Mouse (Mus musculus) c-Kit-positive CD71-positive TER-119-positive erythroid progenitor cells, embryonic 14.5 days (primary cell): Measurements from ENCODE around the gene Rmnd5a.

Source experiments
- DNase-seq: peaks from one replicate; pipeline ENCODE4 v3.0.0-alpha.2; 2013; ENCODE audit warnings: low spot score

Gene Rmnd5a

DNA sequence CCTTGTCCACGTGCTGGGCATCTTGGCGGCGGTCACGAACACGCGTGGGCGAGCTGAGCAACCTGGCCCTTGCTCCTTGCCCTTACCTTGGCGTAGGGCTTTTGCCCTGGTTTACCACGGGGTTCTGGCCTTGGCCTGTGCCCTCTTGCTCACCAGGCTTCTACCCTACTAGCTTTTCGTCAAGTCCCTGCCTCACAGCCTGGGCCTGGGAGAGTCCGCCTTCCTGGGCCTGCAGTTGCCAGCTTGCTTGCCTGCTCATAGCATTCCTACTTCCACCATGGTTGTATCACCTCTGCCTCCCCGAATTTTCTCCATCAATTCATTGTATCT lies 779 bp upstream of the Rmnd5a start:
- DNase-seq = no peak

GRCm38 (mm10) chr6:71440217-71440491 lies 283 bp downstream of the Rmnd5a start:
- DNase-seq = no peak

DNA sequence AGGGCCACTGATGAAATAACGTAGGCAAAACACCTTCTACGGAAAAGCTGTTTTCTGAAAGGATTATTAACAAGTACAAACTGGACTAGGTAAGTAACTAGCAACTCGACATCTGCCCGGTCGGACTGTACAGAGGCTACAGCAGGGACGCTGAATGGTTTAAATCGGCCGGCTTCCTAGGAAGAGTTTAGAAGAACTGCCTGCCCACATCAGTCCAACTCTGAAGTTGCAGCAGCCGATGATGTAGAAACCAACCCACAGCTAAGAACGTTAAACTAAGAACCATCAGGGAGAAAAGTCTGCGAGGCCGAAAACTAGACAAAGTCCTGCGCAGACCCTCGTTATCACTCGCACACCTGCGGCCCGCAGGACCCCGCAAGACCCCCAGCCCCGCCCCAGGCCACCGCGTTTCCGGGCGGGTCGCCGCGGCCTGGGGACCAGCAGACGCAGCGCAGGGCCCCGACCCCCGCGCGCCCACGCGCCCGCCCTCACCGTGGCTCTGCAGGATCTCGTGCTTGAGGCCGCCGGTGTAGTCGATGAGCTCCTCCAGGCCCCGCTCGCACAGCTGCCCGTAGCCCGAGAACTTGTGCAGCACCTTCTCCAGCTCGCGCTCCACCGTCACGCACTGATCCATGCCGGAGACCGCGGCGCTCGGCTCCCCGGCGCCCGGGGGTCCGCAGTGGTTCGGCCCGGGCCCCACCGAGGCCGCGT lies 776 bp downstream of the Rmnd5a start:
- peak; percentile 24 for DNase-seq

DNA sequence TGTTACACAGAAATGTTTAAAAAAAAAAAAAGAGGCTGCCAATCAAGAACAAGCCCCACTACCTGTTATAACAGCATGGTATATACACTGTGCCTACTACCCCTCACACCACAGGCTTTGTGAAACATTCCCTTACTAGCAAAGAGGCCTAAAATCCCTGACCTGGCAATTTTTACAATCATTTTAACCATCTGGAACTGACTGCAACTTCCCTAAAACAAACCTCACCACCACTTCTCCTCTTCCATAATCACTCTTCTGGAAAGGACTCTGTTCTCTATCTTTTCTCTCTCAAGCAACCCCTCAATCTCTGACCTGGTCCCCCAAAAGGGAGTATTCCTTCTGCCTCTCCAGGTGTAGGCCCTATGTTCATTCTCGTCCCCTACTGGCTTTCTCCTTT lies 2.4 kb downstream of the Rmnd5a start:
- DNase-seq = no peak

DNA sequence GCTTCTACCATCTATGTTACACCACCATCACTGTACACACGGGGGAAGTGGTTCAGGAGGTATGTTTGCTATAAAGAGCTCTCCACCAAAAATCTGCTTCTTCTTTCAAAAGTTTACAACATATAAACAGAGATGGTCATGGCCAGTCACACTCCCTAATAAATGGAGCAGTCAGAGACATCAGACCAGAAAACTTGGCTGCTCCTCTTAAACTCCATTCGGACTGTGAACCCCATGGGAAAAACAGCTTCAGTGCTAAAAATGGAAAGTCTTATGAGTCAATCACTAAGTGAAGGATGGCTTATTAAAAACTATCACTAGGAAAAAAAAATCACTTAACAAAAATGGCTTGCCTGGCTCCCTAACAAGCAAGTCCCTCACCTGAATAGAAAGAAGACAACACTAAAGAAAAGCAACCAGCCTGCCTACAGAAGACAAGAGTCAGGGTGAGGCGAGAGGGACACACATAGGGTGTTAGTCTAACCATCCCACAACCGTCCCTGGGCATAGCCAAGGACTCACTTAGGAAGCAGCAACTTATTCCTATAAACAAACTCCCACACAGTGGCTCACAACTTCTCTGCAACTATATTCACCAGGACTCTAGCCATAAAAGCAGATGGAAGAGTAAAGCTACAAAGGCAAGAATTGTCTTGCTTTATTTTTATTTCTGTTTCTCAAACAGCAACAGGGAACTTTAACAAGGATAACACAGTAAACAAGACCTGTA lies 12.3 kb downstream of the Rmnd5a start:
- DNase-seq = no peak

- no peak for DNase-seq
These were observed 14.8 kb downstream of the Rmnd5a start for GRCm38 (mm10) chr6:71425681-71426080.

DNA sequence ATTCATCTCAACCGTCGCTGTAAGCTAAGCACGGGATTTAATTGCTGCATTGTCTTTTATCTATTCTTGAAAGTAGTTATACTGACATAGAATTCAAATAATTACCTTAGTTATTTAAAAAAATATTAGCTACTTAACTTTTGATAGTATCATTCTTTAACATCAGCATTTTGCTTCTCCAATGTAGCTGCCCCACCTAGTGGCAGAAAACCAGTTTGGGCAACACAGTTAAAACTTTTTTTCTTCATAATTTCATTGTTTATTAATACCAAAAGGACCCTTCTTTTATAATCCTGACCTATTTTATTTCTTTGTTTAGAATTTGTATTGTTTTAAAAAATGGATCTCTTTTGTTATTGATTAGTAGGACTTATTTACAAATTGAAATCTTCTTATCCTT lies 17.3 kb downstream of the Rmnd5a start:
- no peak for DNase-seq

GRCm38 (mm10) chr6:71422162-71422561 lies 18.3 kb downstream of the Rmnd5a start:
- no peak for DNase-seq

- no peak for DNase-seq
These were observed 19.6 kb downstream of the Rmnd5a start for GRCm38 (mm10) chr6:71420848-71421247.

DNA sequence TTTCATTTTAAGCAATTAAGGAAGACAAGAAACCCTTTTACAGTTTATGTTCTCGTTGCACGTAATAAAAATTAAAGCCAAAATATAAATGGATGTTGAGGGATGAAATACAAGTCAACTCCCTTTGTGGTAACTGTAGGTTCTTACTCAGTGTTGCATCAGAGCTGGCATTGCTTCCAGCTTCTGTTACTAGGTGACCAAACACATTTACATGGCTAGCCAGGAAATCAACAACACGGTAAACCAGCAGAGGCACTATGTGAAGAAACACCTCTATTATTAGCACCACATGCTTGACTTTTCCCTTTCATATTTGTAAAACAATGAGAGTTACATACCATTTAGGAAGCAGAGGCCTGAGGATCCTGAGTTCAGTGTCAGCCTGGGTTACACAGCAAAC lies 21.6 kb downstream of the Rmnd5a start:
- DNase-seq = no peak

GRCm38 (mm10) chr6:71415446-71415845 lies 25.0 kb downstream of the Rmnd5a start:
- no peak for DNase-seq

GRCm38 (mm10) chr6:71414624-71415023 lies 25.8 kb downstream of the Rmnd5a start:
- no peak for DNase-seq

DNA sequence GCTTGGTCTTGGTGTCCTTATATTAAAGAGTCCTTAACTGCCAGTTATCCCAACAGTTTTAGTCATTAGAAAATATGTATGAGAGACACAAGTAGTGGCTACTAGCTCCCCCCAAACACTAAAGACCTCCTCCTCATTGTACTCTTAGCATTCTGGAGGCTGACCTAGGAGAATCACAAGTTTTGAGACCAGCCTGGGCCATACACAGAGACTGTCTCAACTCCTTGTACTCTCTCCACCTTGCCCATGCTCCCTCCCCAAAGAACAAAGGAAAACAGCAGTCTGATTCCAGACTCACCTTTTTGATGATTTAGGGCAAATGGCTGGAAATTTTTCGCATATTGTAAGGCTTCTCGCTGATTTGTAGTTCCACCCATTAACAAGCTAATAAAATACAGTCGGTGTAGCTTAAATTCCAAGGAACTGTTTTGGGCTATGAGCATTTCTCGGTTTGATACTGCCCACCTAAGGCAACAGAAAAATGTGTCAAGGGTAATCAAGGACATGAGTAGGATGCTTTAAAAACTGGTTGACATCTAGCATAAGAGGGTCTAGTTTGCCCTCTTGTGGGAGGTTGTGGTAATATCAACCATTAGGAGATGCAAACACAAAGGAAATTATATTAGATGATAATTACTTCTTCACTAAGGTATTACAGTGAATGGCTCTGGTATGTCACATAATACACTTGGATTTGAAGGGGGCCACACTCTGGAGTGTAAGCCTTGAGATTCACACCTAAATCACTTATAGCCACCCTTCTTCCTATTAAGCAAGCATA lies 41.4 kb downstream of the Rmnd5a start:
- DNase-seq = peak; percentile 33

DNA sequence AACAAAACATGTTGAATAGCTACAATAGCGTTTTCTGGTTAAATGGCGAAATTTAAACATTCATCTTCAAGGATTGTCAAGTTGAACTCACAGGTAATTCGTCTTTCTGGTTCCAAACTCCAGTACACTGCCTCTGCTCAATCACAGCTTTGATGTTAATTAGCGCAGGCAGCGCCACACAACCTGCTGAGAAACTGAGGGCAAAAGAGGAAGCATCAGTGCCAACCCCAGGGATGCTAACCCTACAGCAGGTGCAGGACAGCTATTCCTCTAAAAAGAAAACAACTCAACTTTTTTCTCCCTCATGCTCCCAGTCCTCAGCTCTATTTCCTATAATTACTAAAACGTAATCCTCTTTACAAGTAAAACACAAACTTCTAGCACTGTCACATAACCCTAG lies 43.7 kb downstream of the Rmnd5a start:
- DNase-seq = no peak

DNA sequence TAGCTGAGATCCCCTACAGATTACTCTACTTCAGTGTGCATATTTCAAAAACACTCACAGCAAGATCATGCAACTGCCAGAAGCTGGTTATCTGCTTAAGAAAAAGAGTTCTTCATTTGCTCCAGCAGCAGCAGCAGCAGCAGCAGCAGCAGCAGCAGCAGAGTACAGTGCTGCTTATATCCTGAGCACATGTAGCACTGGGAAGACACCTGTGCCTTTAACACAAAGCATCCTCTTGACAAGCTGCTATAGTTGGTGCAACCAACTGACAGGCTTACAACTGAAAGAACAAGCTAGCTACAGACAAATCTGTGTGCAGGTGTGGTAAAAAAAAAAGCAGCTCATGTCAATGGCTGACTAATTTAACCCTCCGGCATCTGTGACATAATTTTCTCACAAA lies 44.4 kb downstream of the Rmnd5a start:
- no peak for DNase-seq

GRCm38 (mm10) chr6:71390496-71390895 lies 49.9 kb downstream of the Rmnd5a start:
- DNase-seq = no peak

GRCm38 (mm10) chr6:71381654-71382053 lies 58.8 kb downstream of the Rmnd5a start:
- no peak for DNase-seq

- no peak for DNase-seq
These were observed 63.7 kb downstream of the Rmnd5a start for GRCm38 (mm10) chr6:71376711-71377110.

GRCm38 (mm10) chr6:71374921-71375320 lies 65.5 kb downstream of the Rmnd5a start:
- no peak for DNase-seq

- DNase-seq = no peak
These were observed 66.1 kb downstream of the Rmnd5a start for GRCm38 (mm10) chr6:71374311-71374829.

DNA sequence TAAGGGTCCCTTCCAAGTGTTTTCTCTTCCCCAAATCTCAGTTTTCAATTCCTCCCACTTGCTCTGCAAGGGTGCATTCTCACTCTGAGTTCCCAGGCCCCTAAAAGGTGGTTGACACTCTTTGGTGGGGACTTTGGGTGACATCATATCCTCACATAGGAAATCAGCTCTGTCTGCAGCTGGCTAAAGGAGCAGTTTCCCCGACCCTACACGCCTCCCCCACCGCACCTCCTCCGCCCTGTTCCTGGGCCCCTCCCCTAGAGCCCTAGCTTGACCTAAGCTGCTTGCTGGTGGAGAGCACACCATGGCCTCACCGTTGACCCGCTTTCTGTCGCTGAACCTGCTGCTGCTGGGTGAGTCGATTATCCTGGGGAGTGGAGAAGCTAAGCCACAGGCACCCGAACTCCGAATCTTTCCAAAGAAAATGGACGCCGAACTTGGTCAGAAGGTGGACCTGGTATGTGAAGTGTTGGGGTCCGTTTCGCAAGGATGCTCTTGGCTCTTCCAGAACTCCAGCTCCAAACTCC lies 67.1 kb downstream of the Rmnd5a start, which contains the start of gene Cd8a:
Cd8a (plus strand) TSS at position 179 of the 527 bp plus-strand sequence.
- DNase-seq = no peak

GRCm38 (mm10) chr6:71372041-71372720 lies 68.3 kb downstream of the Rmnd5a start:
- DNase-seq = no peak
